Mouse (Mus musculus) monocyte, adult 5-6 weeks (primary cell): Measurements from ENCODE around the gene Csad. TPM values are rescaled to one million over a fixed set of nuclear protein-coding genes. Genes with fewer than 3 reads are reported as not detected.
A peak's percentile ranks its signal among the peaks of the same experiment; 100 is the strongest.
"Not testable (repeated sequence)": the region's sequence is repeated elsewhere in the genome, so short reads cannot be mapped to it uniquely, and the experiment has no call there.

ENCODE experiments used
- ATAC-seq: fragments of 153-309, 156-312 bp; replicated peaks from 2 replicates; pipeline ENCODE4 v1.8.0; 2017; ENCODE audit warnings: mild to moderate bottlenecking; ENCODE audit not compliant: low TSS enrichment, insufficient number of reproducible peaks, severe bottlenecking, poor library complexity, low FRiP score
- total RNA-seq: library from RNA; stranded (forward); fragments of 200-1000, 200-491, 200-594 nt; gene quantifications from 3 replicates; pipeline ENCODE4 v1.2.3, GENCODE M21; 2017

Gene Csad
- total RNA-seq, 1 experiment from 2014 or later: 4.1 TPM

GRCm38 (mm10) chr15:102239260-102239590 lies 34.7 kb upstream of the Csad start:
- 0 out of 2 replicates have a peak, but pooled peaks have one; percentile 56 for ATAC-seq

GRCm38 (mm10) chr15:102238543-102239259 lies 34.2 kb upstream of the Csad start:
- no peak for ATAC-seq

GRCm38 (mm10) chr15:102235371-102236027 lies 31.0 kb upstream of the Csad start:
- ATAC-seq: no peak

GRCm38 (mm10) chr15:102233896-102234295 lies 29.4 kb upstream of the Csad start:
- ATAC-seq: no peak

GRCm38 (mm10) chr15:102232764-102233163 lies 28.2 kb upstream of the Csad start:
- ATAC-seq: no peak

GRCm38 (mm10) chr15:102231748-102232147 lies 27.2 kb upstream of the Csad start, which contains the start of gene Itgb7:
Gene Itgb7, minus strand, starts transcription at chr15:102231944.
- peak; percentile 44 for ATAC-seq

GRCm38 (mm10) chr15:102230408-102231321 lies 26.1 kb upstream of the Csad start:
- peak; percentile 71 for ATAC-seq

- not testable (repeated sequence) for ATAC-seq
These were observed 21.1 kb upstream of the Csad start for GRCm38 (mm10) chr15:102225619-102226018.

GRCm38 (mm10) chr15:102224992-102225617 lies 20.6 kb upstream of the Csad start:
- peak; percentile 62 for ATAC-seq

- ATAC-seq: peak; percentile 28; the same call in 1 of the 2 replicates
These were observed 19.9 kb upstream of the Csad start for GRCm38 (mm10) chr15:102224186-102224991.

- no peak for ATAC-seq
These were observed 17.9 kb upstream of the Csad start for GRCm38 (mm10) chr15:102222386-102222785.

- ATAC-seq: no peak
These were observed 12.8 kb upstream of the Csad start for GRCm38 (mm10) chr15:102217325-102217724.

GRCm38 (mm10) chr15:102216459-102217228 lies 12.1 kb upstream of the Csad start:
- no peak for ATAC-seq

- ATAC-seq: no peak
These were observed 11.1 kb upstream of the Csad start for GRCm38 (mm10) chr15:102215624-102216023.

- no peak for ATAC-seq
These were observed 9.6 kb upstream of the Csad start for GRCm38 (mm10) chr15:102214132-102214531.

- ATAC-seq: no peak
These were observed 7.4 kb upstream of the Csad start for GRCm38 (mm10) chr15:102211895-102212294.

GRCm38 (mm10) chr15:102210816-102211215 lies 6.3 kb upstream of the Csad start:
- no peak for ATAC-seq
